ENCODE assay signal across 16 mouse cellular contexts in the genomic region with DNA sequence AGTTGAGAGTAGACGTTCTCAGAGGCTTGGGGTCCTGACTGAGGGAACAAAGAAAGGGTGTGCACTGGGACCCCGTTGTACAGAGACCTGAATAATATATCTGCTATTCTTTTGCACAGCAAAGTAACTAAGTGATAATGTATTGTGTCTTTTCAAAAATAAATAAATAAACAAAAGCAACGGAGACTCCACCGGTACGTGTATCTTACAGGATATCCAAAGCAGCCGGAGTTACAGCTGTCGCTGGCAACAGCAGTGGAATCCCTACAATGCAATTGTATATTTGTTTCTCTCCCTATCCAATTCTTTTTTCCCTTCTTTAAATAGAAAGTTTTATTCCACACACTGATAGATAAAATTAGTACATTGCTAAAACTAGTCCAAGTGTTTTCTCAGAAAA. TPM values are rescaled to one million over a fixed set of nuclear protein-coding genes. Genes with fewer than 3 reads are reported as not detected.
DNase-seq lines count a peak whose midpoint lies in the region; TF ChIP-seq lines count a peak whose summit lies in the region.
"Had no signal": no experiment of that assay in that cellular context is flagged by ENCODE, and none has a peak within 500 bp of the region (broad histone marks: within the 10 kb centered on the region; RNA-seq: fewer than 3 reads in every experiment).

No protein-coding gene starts in this region.

- no peak overlapping the region for H3K4me3 ChIP-seq in myocyte

- no peak overlapping the region for H3K4me2 ChIP-seq in myocyte (ENCODE audit: low read depth)

- DNase-seq in heart, adult 11 months = peak; percentile 62
- no peak for DNase-seq in heart, postnatal 14 days
- no peak for DNase-seq in left cerebral cortex, adult 18-20 months (ENCODE audit: low spot score in 2 of 2)
- DNase-seq: adrenal gland, adult 2 months; adrenal gland, adult 8-10 months; adrenal gland, postnatal 10 days; adrenal gland, postnatal 14 days; adrenal gland, postnatal 25 days; adrenal gland, postnatal 36 days; B cell, adult 2 months; cerebellum, adult 11 months; cerebellum, adult 11-12 months; cerebellum, adult 18-20 months had no signal

- intact Hi-C loops in heart, postnatal 14 days (cut with DNase I) = loop anchor here (10.0 kb wide), 1 partner anchor 714 kb away; no protein-coding TSS in a partner anchor

- peaks cover 7% of the 10 kb centered on the region for H3K79me2 ChIP-seq in myocyte (ENCODE audit: control insufficient read depth, insufficient read depth)

- no peaks in the 10 kb centered on the region for H3K27me3 ChIP-seq in myocyte (ENCODE audit: control insufficient read depth, insufficient read depth, insufficient read length)
- H3K27me3 ChIP-seq: CH12.LX, Patski had no signal

- H3ac ChIP-seq in myocyte (ENCODE audit: control insufficient read depth, insufficient read length) = no peak overlapping the region

- peaks cover 41% of the 10 kb centered on the region for H3K36me3 ChIP-seq in myocyte (ENCODE audit: control insufficient read depth, insufficient read depth)

- no peak for TF ChIP-seq POLR2A in myocyte (IDR thresholded peaks at IDR 0.05; ENCODE audit: insufficient read length, low read depth)

TF ChIP-seq in myocyte, 11 proteins besides CTCF, POLR2A, EP300 and RAD21:
- TF ChIP-seq MYOD1 (IDR thresholded peaks at IDR 0.05; ENCODE audit: control insufficient read depth in 1 of 3, insufficient read length in 2 of 3, low read depth in 2 of 3) = peak in 1 of 3 experiments; percentile 63
- TF ChIP-seq MYOG (IDR thresholded peaks at IDR 0.05; ENCODE audit: control insufficient read depth in 1 of 3, insufficient read depth in 1 of 3, insufficient read length in 2 of 3, low read depth in 2 of 3) = peak in 1 of 3 experiments; percentile 29
- TF ChIP-seq USF1 (IDR thresholded peaks at IDR 0.05; ENCODE audit: low read depth) = no peak
- no peak for TF ChIP-seq SRF (IDR thresholded peaks at IDR 0.05; ENCODE audit: control insufficient read depth, insufficient read length, low read depth)
- no peak for TF ChIP-seq REST (IDR thresholded peaks at IDR 0.05; ENCODE audit: insufficient read depth, insufficient read length)
- no peak for TF ChIP-seq E2F4 (IDR thresholded peaks at IDR 0.05; ENCODE audit: insufficient read depth)
- TF ChIP-seq MAX (IDR thresholded peaks at IDR 0.05; ENCODE audit: low read depth) = no peak
- TF ChIP-seq TCF3 (IDR thresholded peaks at IDR 0.05; ENCODE audit: insufficient read length, low read depth) = no peak
- TF ChIP-seq CEBPB (IDR thresholded peaks at IDR 0.05; ENCODE audit: insufficient read depth, poor library complexity, severe bottlenecking) = no peak
- no peak for TF ChIP-seq POLR2AphosphoS2 (IDR thresholded peaks at IDR 0.05; ENCODE audit: insufficient read length, low read depth)
- peak; percentile 31 for TF ChIP-seq TCF12 (IDR thresholded peaks at IDR 0.05; ENCODE audit: insufficient read depth, poor library complexity, severe bottlenecking)

RNA-seq across cellular contexts. Expression of a gene that starts 15.2 kb away (rescaled TPM):
- 100 to 1,000 TPM; 184 to 192 TPM for total RNA-seq in heart, postnatal 14 days (2021)
- 50.6 TPM for polyA plus RNA-seq in myocyte (2012; fragmentation: generic; extraction: Trizol)
- total RNA-seq in left cerebral cortex, adult 18-20 months (2021) = 10 to 100 TPM; 78.5 to 88.1 TPM
